Mouse (Mus musculus): ENCODE data around the gene Pparg.

The Pparg gene

DNA sequence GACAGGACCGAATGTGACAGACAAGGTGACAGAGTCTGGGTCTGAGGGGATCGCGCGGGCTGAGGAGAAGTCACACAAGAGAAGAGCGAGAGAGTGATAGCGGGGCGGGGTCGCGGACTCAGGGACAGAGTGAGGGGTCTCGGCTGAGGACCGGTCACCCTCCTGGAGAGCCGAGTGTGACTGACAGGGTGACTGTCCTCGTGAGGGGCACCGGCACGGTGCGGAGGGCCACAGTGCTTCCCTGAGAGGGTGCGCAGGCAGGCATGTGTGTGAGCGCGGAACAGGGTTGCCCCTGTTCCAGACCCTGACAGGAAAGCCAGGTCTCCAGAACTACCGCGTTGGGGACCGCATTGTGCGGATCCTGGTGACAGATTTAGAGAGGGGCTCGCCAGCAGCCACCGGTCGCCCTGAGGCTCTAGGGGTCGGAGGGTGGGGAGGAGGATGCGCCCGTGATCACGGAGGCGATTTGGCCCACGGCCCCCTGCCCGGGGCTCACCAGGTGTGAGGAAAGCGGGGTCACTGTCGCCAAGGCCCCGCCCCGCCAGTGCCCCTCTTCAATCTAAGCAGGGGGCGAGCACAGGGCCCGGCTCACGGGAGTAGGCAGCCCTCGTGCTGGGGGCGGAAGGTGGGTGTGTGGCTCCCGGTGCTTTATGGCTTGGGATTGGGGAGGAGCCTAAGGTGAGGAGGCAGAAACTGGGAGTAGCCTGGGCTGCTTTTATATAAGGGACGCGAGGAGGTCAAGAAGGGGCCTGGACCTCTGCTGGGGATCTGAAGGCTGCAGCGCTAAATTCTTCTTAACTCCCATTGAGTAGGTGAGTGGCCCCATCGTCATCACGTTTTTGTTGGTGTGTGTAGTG is 1.1 kb downstream of the Pparg start:
- peak in 1 of 2 experiments; percentile 6 for DNase-seq (ENCODE audit: low spot score in 2 of 2)

- no peak for DNase-seq (ENCODE audit: low spot score in 2 of 2)
These were observed 6.3 kb downstream of the Pparg start for GRCm38 (mm10) chr6:115366869-115367610.

GRCm38 (mm10) chr6:115374871-115375852 is 14.4 kb downstream of the Pparg start:
- no peak for DNase-seq (ENCODE audit: low spot score in 2 of 2)

GRCm38 (mm10) chr6:115380596-115380995 is 19.8 kb downstream of the Pparg start:
- DNase-seq (ENCODE audit: low spot score in 2 of 2), result no peak

GRCm38 (mm10) chr6:115382712-115383111 is 22.0 kb downstream of the Pparg start:
- no peak for DNase-seq (ENCODE audit: low spot score in 2 of 2)

GRCm38 (mm10) chr6:115389945-115390540 is 29.3 kb downstream of the Pparg start:
- no peak for DNase-seq (ENCODE audit: low spot score in 2 of 2)

- DNase-seq (ENCODE audit: low spot score in 2 of 2), result no peak
These were observed 36.2 kb downstream of the Pparg start for GRCm38 (mm10) chr6:115396911-115397310.

GRCm38 (mm10) chr6:115404354-115404753 is 43.6 kb downstream of the Pparg start:
- DNase-seq (ENCODE audit: low spot score in 2 of 2), result no peak

- DNase-seq (ENCODE audit: low spot score in 2 of 2), result no peak
These were observed 50.7 kb downstream of the Pparg start for GRCm38 (mm10) chr6:115411477-115411876.

- DNase-seq (ENCODE audit: low spot score in 2 of 2), result no peak
These were observed 57.4 kb downstream of the Pparg start for GRCm38 (mm10) chr6:115418171-115418570.

GRCm38 (mm10) chr6:115418964-115419363 is 58.2 kb downstream of the Pparg start:
- no peak for DNase-seq (ENCODE audit: low spot score in 2 of 2)

DNA sequence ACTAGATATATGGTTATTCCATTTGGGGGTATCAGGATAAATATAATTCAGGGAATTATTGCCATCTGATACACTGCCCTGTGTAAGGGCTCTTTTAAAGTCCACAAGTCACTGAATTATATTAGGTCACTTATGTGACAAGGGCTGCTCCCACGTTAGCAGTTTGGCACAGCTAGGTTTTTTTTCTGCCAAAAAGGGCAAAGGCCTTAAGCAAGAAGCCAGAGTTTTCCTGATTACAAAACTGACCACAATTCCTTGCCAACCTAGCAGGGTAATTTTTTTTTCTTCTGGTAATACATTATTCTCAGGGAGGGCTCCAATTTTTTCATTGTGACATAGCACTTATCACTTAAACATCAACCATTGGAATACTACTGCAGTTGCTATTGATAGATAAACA is 60.2 kb downstream of the Pparg start:
- no peak for DNase-seq (ENCODE audit: low spot score in 2 of 2)

- no peak for DNase-seq (ENCODE audit: low spot score in 2 of 2)
These were observed 60.9 kb downstream of the Pparg start for GRCm38 (mm10) chr6:115421665-115422064.

- no peak for DNase-seq (ENCODE audit: low spot score in 2 of 2)
These were observed 63.7 kb downstream of the Pparg start for GRCm38 (mm10) chr6:115424433-115424832.

- DNase-seq (ENCODE audit: low spot score in 2 of 2), result no peak
These were observed 72.0 kb downstream of the Pparg start for GRCm38 (mm10) chr6:115432726-115433125.

DNA sequence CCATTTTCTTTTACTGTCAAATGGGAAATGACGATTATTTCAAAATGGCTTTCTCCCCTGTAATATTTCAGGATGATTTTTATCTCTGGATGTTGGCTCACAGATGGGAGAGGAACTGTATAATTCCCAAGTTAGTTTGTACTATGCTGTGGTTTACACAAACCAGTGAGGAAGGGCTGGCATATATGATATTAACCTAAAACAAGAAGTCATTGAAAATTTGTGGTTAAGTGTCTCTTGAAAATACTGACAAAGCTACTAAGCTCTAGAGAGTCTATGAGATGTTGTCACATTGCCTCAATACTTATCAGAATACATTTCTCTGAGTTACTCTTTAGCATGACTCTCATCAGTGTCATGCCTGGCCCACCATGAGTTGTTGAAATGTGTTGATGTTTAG is 73.3 kb downstream of the Pparg start:
- DNase-seq (ENCODE audit: low spot score in 2 of 2), result no peak

GRCm38 (mm10) chr6:115434816-115435215 is 74.1 kb downstream of the Pparg start:
- no peak for DNase-seq (ENCODE audit: low spot score in 2 of 2)

GRCm38 (mm10) chr6:115440231-115441006 is 79.7 kb downstream of the Pparg start:
- DNase-seq (ENCODE audit: low spot score in 2 of 2), result no peak

- DNase-seq (ENCODE audit: low spot score in 2 of 2), result no peak
These were observed 91.8 kb downstream of the Pparg start for GRCm38 (mm10) chr6:115452501-115452900.

DNA sequence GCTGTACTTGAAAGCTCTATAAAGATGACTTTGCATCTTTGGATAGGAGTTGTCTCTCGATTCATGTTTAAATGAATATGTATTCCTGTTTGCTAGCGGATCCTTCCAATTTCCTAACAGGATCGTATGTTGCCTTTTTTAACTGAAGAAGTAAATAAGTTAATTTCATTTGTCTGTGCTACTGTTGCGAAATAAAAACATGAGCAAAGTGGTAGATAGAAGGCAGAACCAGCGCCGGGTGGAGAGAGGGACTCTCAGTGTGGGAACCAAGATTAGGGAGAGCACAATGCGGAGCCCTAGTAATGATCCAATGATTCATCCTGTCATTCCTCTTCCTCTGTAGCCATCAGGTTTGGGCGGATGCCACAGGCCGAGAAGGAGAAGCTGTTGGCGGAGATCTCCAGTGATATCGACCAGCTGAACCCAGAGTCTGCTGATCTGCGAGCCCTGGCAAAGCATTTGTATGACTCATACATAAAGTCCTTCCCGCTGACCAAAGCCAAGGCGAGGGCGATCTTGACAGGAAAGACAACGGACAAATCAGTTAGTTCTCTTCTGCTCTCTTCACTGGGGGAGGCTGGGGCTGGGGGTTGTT is 102.1 kb downstream of the Pparg start:
- no peak for DNase-seq (ENCODE audit: low spot score in 2 of 2)

All from frontal cortex, postnatal 14 days (tissue).